Mouse (Mus musculus) thymus, postnatal 10 days (tissue): ENCODE measurements at regions not wholly inside any gene's neighbourhood (a gene's known extent, or its start where the extent isn't known, plus 50 kb on each side); places are given as distances from the start of the nearest gene placed in this dataset.

ENCODE experiments used
- DNase-seq, 2 experiments: peaks; one replicate each; pipeline ENCODE4 v3.0.0; 2021; ENCODE audit warnings: low spot score in 2 of 2

GRCm38 (mm10) chr12:90469754-90470153 is 268.5 kb downstream of the Dio2 start:
- DNase-seq, result no peak

GRCm38 (mm10) chr12:90460121-90460520 is 278.1 kb downstream of the Dio2 start:
- no peak for DNase-seq

- no peak for DNase-seq
Measured at GRCm38 (mm10) chr12:90440672-90441071, 297.6 kb downstream of the Dio2 start.

- no peak for DNase-seq
Measured at GRCm38 (mm10) chr12:90425276-90426063, 312.8 kb downstream of the Dio2 start.

- DNase-seq, result no peak
Measured at GRCm38 (mm10) chr12:90417590-90418221, 320.5 kb downstream of the Dio2 start.

- DNase-seq, result no peak
Measured at GRCm38 (mm10) chr12:90408716-90409115, 329.5 kb downstream of the Dio2 start.

- peak in 1 of 2 experiments; percentile 3 for DNase-seq
Measured at GRCm38 (mm10) chr12:90398564-90398963, 339.7 kb downstream of the Dio2 start.
